Mouse (Mus musculus) myocyte (in vitro differentiated cells): Measurements from ENCODE around the gene Fam227b.

Experiments
- E2F4 ChIP-seq: IDR thresholded peaks from one replicate; pipeline ENCODE4 v1.6.1; 2011; ENCODE audit warnings: mild to moderate bottlenecking, control low read depth, moderate library complexity; ENCODE audit not compliant: insufficient read depth
- MAX ChIP-seq: IDR thresholded peaks from one replicate; pipeline ENCODE4 v1.6.1; 2011; ENCODE audit warnings: low read depth, mild to moderate bottlenecking, control low read depth
- MYOD1 ChIP-seq, 3 experiments: IDR thresholded peaks; one replicate each; pipeline ENCODE4 v1.6.1; 2011; ENCODE audit warnings: control low read depth in 2 of 3, low read depth in 2 of 3, mild to moderate bottlenecking in 2 of 3, moderate library complexity in 1 of 3; ENCODE audit not compliant: insufficient read length in 2 of 3, control insufficient read depth in 1 of 3
- MYOG ChIP-seq, 3 experiments: IDR thresholded peaks; one replicate each; pipeline ENCODE4 v1.6.1; 2011; ENCODE audit warnings: control low read depth in 2 of 3, low read depth in 2 of 3, mild to moderate bottlenecking in 2 of 3; ENCODE audit not compliant: insufficient read length in 2 of 3, control insufficient read depth in 1 of 3, insufficient read depth in 1 of 3
- POLR2A ChIP-seq: IDR thresholded peaks from one replicate; pipeline ENCODE4 v1.6.1; 2011; ENCODE audit warnings: low read depth, mild to moderate bottlenecking, control low read depth, moderate library complexity; ENCODE audit not compliant: insufficient read length
- POLR2AphosphoS2 ChIP-seq: IDR thresholded peaks from one replicate; pipeline ENCODE4 v1.6.1; 2011; ENCODE audit warnings: low read depth, control low read depth; ENCODE audit not compliant: insufficient read length
- REST ChIP-seq: IDR thresholded peaks from one replicate; pipeline ENCODE4 v1.6.1; 2011; ENCODE audit warnings: mild to moderate bottlenecking, control low read depth, moderate library complexity; ENCODE audit not compliant: insufficient read depth, insufficient read length
- TCF12 ChIP-seq: IDR thresholded peaks from one replicate; pipeline ENCODE4 v1.6.1; 2011; ENCODE audit warnings: mild to moderate bottlenecking, control low read depth; ENCODE audit not compliant: poor library complexity, insufficient read depth, severe bottlenecking
- USF1 ChIP-seq: IDR thresholded peaks from one replicate; pipeline ENCODE4 v1.6.1; 2011; ENCODE audit warnings: low read depth, mild to moderate bottlenecking, control low read depth, moderate library complexity

- no peak for TF ChIP-seq POLR2A
- no peak for TF ChIP-seq E2F4
- TF ChIP-seq MYOD1 (IDR thresholded peaks at IDR 0.05; ENCODE audit: control insufficient read depth in 1 of 3, insufficient read length in 2 of 3, low read depth in 2 of 3): no peak
- no peak for TF ChIP-seq USF1
- TF ChIP-seq MYOG (IDR thresholded peaks at IDR 0.05; ENCODE audit: control insufficient read depth in 1 of 3, insufficient read depth in 1 of 3, insufficient read length in 2 of 3, low read depth in 2 of 3): no peak
- no peak for TF ChIP-seq POLR2AphosphoS2
- TF ChIP-seq TCF12: no peak
- no peak for TF ChIP-seq MAX
- TF ChIP-seq REST: no peak
Observed at GRCm38 (mm10) chr2:126006088-126006487, 145.7 kb downstream of the Fam227b start.
